Mouse (Mus musculus) intestine, embryonic 14.5 days (tissue): Measurements from ENCODE around the gene Rbfox1. TPM values are rescaled to one million over a fixed set of nuclear protein-coding genes. Genes with fewer than 3 reads are reported as not detected.

Source experiments
- ATAC-seq: fragments of 200-750 bp; cut with Nextera tagmentation; replicated peaks from 2 replicates; pipeline ENCODE4 v1.8.0; 2017; ENCODE audit warnings: low read depth, moderate number of reproducible peaks, moderate TSS enrichment, moderate library complexity; ENCODE audit not compliant: low FRiP score, low TSS enrichment
- DNase-seq: peaks from one replicate; pipeline ENCODE4 v3.0.0-alpha.2; 2018; ENCODE audit warnings: low spot score
- H3K27ac ChIP-seq: fragments of 300-500 bp; sonication (generic); 2 replicates; pipeline ENCODE4 v1.5.1; 2014; ENCODE audit warnings: low read depth, mild to moderate bottlenecking, control low read depth
- H3K27me3 ChIP-seq: fragments of 300-500 bp; sonication (generic); replicated peaks from 2 replicates; pipeline ENCODE4 v1.6.1; 2014; ENCODE audit warnings: low read length, control low read depth; ENCODE audit not compliant: control insufficient read depth, insufficient read depth
- H3K36me3 ChIP-seq: fragments of 300-500 bp; sonication (generic); 2 replicates; pipeline ENCODE4 v1.6.1; 2014; ENCODE audit warnings: low read length, control low read depth; ENCODE audit not compliant: control insufficient read depth, insufficient read depth
- H3K4me1 ChIP-seq: fragments of 300-500 bp; sonication (generic); replicated peaks from 2 replicates; pipeline ENCODE4 v1.6.1; 2014; ENCODE audit warnings: low read length, control low read depth, mixed read lengths; ENCODE audit not compliant: control insufficient read depth, insufficient read depth
- H3K4me2 ChIP-seq: fragments of 300-500 bp; sonication (generic); 2 replicates; pipeline ENCODE4 v1.6.1; 2014; ENCODE audit warnings: low read length
- H3K4me3 ChIP-seq: fragments of 300-500 bp; sonication (generic); 2 replicates; pipeline ENCODE4 v1.5.1; 2014; ENCODE audit warnings: low read depth, low read length, control low read depth, mixed read lengths
- H3K9ac ChIP-seq: fragments of 300-500 bp; sonication (generic); 2 replicates; pipeline ENCODE4 v1.6.1; 2014; ENCODE audit warnings: mild to moderate bottlenecking, low read length
- H3K9me3 ChIP-seq: fragments of 300-500 bp; sonication (generic); 2 replicates; pipeline ENCODE4 v1.6.1; 2016; ENCODE audit warnings: low read length, control low read depth; ENCODE audit not compliant: control insufficient read depth
- WGBS: fragments of 180-500 bp; shearing (Covaris S2); extraction: QIAGEN DNeasy Blood & Tissue Kit; methylation state at CpG from one replicate; pipeline ENCODE4 v1.1.7; 2014; 5-methylcytosine and 5-hydroxymethylcytosine counted together
- polyA plus RNA-seq: library from polyadenylated mRNA; unstranded; fragments of >200 nt; fragmentation: Nextera tagmentation; extraction: Ambion mirVana; gene quantifications from 2 replicates; pipeline ENCODE4 v1.2.1, GENCODE M21; 2014

Gene Rbfox1
- polyA plus RNA-seq, 1 experiment from 2014 or later: 3.3 TPM

- Histone ChIP-seq H3K4me1 (no peaks in the 10 kb centered on the region), H3K9me3 (no peaks in the 10 kb centered on the region), H3K27ac (no peak overlapping the region), H3K36me3 (no peaks in the 10 kb centered on the region), H3K9ac (no peak overlapping the region), H3K4me3 (no peak overlapping the region), H3K27me3 (no peaks in the 10 kb centered on the region), H3K4me2 (no peak overlapping the region)
- ATAC-seq (no peak), DNase-seq (no peak)
- WGBS: 78% methylated on average over 1 of the region's 1 CpGs
Measured at GRCm38 (mm10) chr16:7360706-7361105, 1475.6 kb downstream of the Rbfox1 start.

- DNase-seq (no peak), ATAC-seq (no peak)
- H3K27me3 ChIP-seq: no peaks in the 10 kb centered on the region
- no peak overlapping the region for H3K4me3 ChIP-seq
- H3K36me3 ChIP-seq: no peaks in the 10 kb centered on the region
- no peak overlapping the region for H3K4me2 ChIP-seq
- H3K9me3 ChIP-seq: no peaks in the 10 kb centered on the region
- H3K27ac ChIP-seq: no peak overlapping the region
- H3K4me1 ChIP-seq: no peaks in the 10 kb centered on the region
- H3K9ac ChIP-seq: no peak overlapping the region
Measured at GRCm38 (mm10) chr16:7365878-7366277, 1480.7 kb downstream of the Rbfox1 start.

- 80% methylated on average over 3 of the region's 3 CpGs for WGBS
- no peak overlapping the region for H3K4me2 ChIP-seq
- no peaks in the 10 kb centered on the region for H3K9me3 ChIP-seq
- ATAC-seq (no peak), DNase-seq (no peak)
- no peak overlapping the region for H3K4me3 ChIP-seq
- H3K36me3 ChIP-seq: no peaks in the 10 kb centered on the region
- H3K27me3 ChIP-seq: no peaks in the 10 kb centered on the region
- H3K9ac ChIP-seq: no peak overlapping the region
- H3K4me1 ChIP-seq: no peaks in the 10 kb centered on the region
- H3K27ac ChIP-seq: no peak overlapping the region
Measured at GRCm38 (mm10) chr16:7374146-7374545, 1489.0 kb downstream of the Rbfox1 start.

- Histone ChIP-seq H3K27me3 (no peaks in the 10 kb centered on the region), H3K4me3 (no peak overlapping the region), H3K27ac (no peak overlapping the region), H3K9ac (no peak overlapping the region), H3K4me1 (no peaks in the 10 kb centered on the region), H3K36me3 (no peaks in the 10 kb centered on the region), H3K4me2 (no peak overlapping the region), H3K9me3 (no peaks in the 10 kb centered on the region)
- 72% methylated on average over 2 of the region's 2 CpGs for WGBS
- ATAC-seq: no peak
- no peak for DNase-seq
Measured at GRCm38 (mm10) chr16:7374674-7375073, 1489.5 kb downstream of the Rbfox1 start.

GRCm38 (mm10) chr16:7396101-7396500 lies 1510.9 kb downstream of the Rbfox1 start:
- H3K4me3 ChIP-seq: no peak overlapping the region
- no peaks in the 10 kb centered on the region for H3K9me3 ChIP-seq
- H3K27me3 ChIP-seq: no peaks in the 10 kb centered on the region
- H3K36me3 ChIP-seq: no peaks in the 10 kb centered on the region
- no peak overlapping the region for H3K9ac ChIP-seq
- no peaks in the 10 kb centered on the region for H3K4me1 ChIP-seq
- no peak overlapping the region for H3K4me2 ChIP-seq
- H3K27ac ChIP-seq: no peak overlapping the region
- DNase-seq (no peak), ATAC-seq (no peak)

- H3K36me3 ChIP-seq: no peaks in the 10 kb centered on the region
- H3K4me2 ChIP-seq: no peak overlapping the region
- no peak overlapping the region for H3K27ac ChIP-seq
- ATAC-seq (no peak), DNase-seq (no peak)
- no peaks in the 10 kb centered on the region for H3K9me3 ChIP-seq
- H3K4me1 ChIP-seq: no peaks in the 10 kb centered on the region
- WGBS: 50% methylated on average over 6 of the region's 6 CpGs
- H3K9ac ChIP-seq: no peak overlapping the region
- no peaks in the 10 kb centered on the region for H3K27me3 ChIP-seq
- H3K4me3 ChIP-seq: no peak overlapping the region
Measured at GRCm38 (mm10) chr16:7404766-7405492, 1519.8 kb downstream of the Rbfox1 start.

GRCm38 (mm10) chr16:7407862-7408640 lies 1522.9 kb downstream of the Rbfox1 start:
- no peaks in the 10 kb centered on the region for H3K27me3 ChIP-seq
- no peak overlapping the region for H3K9ac ChIP-seq
- H3K9me3 ChIP-seq: no peaks in the 10 kb centered on the region
- WGBS: 54% methylated on average over 12 of the region's 12 CpGs
- no peak for DNase-seq
- no peak overlapping the region for H3K4me2 ChIP-seq
- no peaks in the 10 kb centered on the region for H3K4me1 ChIP-seq
- H3K36me3 ChIP-seq: no peaks in the 10 kb centered on the region
- H3K27ac ChIP-seq: no peak overlapping the region
- no peak for ATAC-seq
- H3K4me3 ChIP-seq: no peak overlapping the region

- H3K4me2 ChIP-seq: peak overlapping the region; percentile 43
Measured at GRCm38 (mm10) chr16:7419655-7420281, 1534.6 kb downstream of the Rbfox1 start.

More at GRCm38 (mm10) chr16:7419655-7420281, 1534.6 kb downstream of the Rbfox1 start:
- peak overlapping the region; percentile 75 for H3K27ac ChIP-seq
- 12% methylated on average over 12 of the region's 12 CpGs for WGBS
- H3K9me3 ChIP-seq: no peaks in the 10 kb centered on the region
- H3K27me3 ChIP-seq: no peaks in the 10 kb centered on the region
- peak overlapping the region; percentile 15; the same call in 1 of the 2 replicates for H3K4me3 ChIP-seq
- ATAC-seq (0 out of 2 replicates have a peak, but pooled peaks have one; percentile 50), DNase-seq (peak; percentile 68)
- no peaks in the 10 kb centered on the region; the same call in 1 of the 2 replicates for H3K4me1 ChIP-seq
- H3K9ac ChIP-seq: no peak overlapping the region
- no peaks in the 10 kb centered on the region for H3K36me3 ChIP-seq
